Mouse (Mus musculus): Measurements from ENCODE around the gene Tenm2. TPM values are rescaled to one million over a fixed set of nuclear protein-coding genes. Genes with fewer than 3 reads are reported as not detected.

Gene Tenm2
- polyA plus RNA-seq, 1 experiment from 2014 or later: 6.7 TPM

- H3K9me3 ChIP-seq (ENCODE audit: control insufficient read depth, low read length): no peaks in the 10 kb centered on the region
- no peak overlapping the region for H3K4me3 ChIP-seq (ENCODE audit: low read depth, low read length)
- H3K27ac ChIP-seq (ENCODE audit: low read depth, low read length): peak overlapping the region; percentile 58
- no peaks in the 10 kb centered on the region for H3K27me3 ChIP-seq (ENCODE audit: control insufficient read depth, insufficient read depth, low read length)
- peaks cover 30% of the 10 kb centered on the region for H3K4me1 ChIP-seq (ENCODE audit: control insufficient read depth, insufficient read depth, low read length)
- ATAC-seq (ENCODE audit: low FRiP score): peak; percentile 81
- peak; percentile 94 for DNase-seq (ENCODE audit: low spot score, missing footprints)
- no peaks in the 10 kb centered on the region for H3K36me3 ChIP-seq (ENCODE audit: control insufficient read depth, insufficient read depth, low read length)
- no peak overlapping the region for H3K4me2 ChIP-seq
- 21% methylated on average over 12 of the region's 12 CpGs for WGBS
- H3K9ac ChIP-seq (ENCODE audit: low read length): no peak overlapping the region
These were observed 1126.6 kb downstream of the Tenm2 start for GRCm38 (mm10) chr11:36108970-36109731.

- Histone ChIP-seq H3K9ac (ENCODE audit: low read length) (no peak overlapping the region), H3K4me1 (ENCODE audit: control insufficient read depth, insufficient read depth, low read length) (peaks cover 33% of the 10 kb centered on the region), H3K36me3 (ENCODE audit: control insufficient read depth, insufficient read depth, low read length) (no peaks in the 10 kb centered on the region), H3K27me3 (ENCODE audit: control insufficient read depth, insufficient read depth, low read length) (no peaks in the 10 kb centered on the region), H3K27ac (ENCODE audit: low read depth, low read length) (no peak overlapping the region), H3K4me2 (no peak overlapping the region), H3K4me3 (ENCODE audit: low read depth, low read length) (no peak overlapping the region), H3K9me3 (ENCODE audit: control insufficient read depth, low read length) (no peaks in the 10 kb centered on the region)
- WGBS: 71% methylated on average over 6 of the region's 6 CpGs
- DNase-seq (ENCODE audit: low spot score, missing footprints) (no peak), ATAC-seq (ENCODE audit: low FRiP score) (no peak)
These were observed 1127.9 kb downstream of the Tenm2 start for GRCm38 (mm10) chr11:36107840-36108239.

GRCm38 (mm10) chr11:36106639-36107038, 1129.1 kb downstream of the Tenm2 start:
- H3K4me1 ChIP-seq (ENCODE audit: control insufficient read depth, insufficient read depth, low read length): peaks cover 33% of the 10 kb centered on the region
- 31% methylated on average over 10 of the region's 10 CpGs for WGBS
- H3K27me3 ChIP-seq (ENCODE audit: control insufficient read depth, insufficient read depth, low read length): no peaks in the 10 kb centered on the region
- no peaks in the 10 kb centered on the region for H3K36me3 ChIP-seq (ENCODE audit: control insufficient read depth, insufficient read depth, low read length)
- H3K4me3 ChIP-seq (ENCODE audit: low read depth, low read length): no peak overlapping the region
- peak overlapping the region; percentile 5; the same call in 1 of the 2 replicates for H3K9ac ChIP-seq (ENCODE audit: low read length)
- H3K9me3 ChIP-seq (ENCODE audit: control insufficient read depth, low read length): no peaks in the 10 kb centered on the region
- peak overlapping the region; percentile 59; the same call in 1 of the 2 replicates for H3K27ac ChIP-seq (ENCODE audit: low read depth, low read length)
- DNase-seq (ENCODE audit: low spot score, missing footprints) (no peak), ATAC-seq (ENCODE audit: low FRiP score) (peak; percentile 81)
- no peak overlapping the region for H3K4me2 ChIP-seq

- Histone ChIP-seq H3K4me3 (ENCODE audit: low read depth, low read length) (no peak overlapping the region), H3K27me3 (ENCODE audit: control insufficient read depth, insufficient read depth, low read length) (no peaks in the 10 kb centered on the region), H3K9ac (ENCODE audit: low read length) (no peak overlapping the region), H3K9me3 (ENCODE audit: control insufficient read depth, low read length) (no peaks in the 10 kb centered on the region), H3K4me1 (ENCODE audit: control insufficient read depth, insufficient read depth, low read length) (peaks cover 18% of the 10 kb centered on the region), H3K4me2 (no peak overlapping the region), H3K27ac (ENCODE audit: low read depth, low read length) (no peak overlapping the region), H3K36me3 (ENCODE audit: control insufficient read depth, insufficient read depth, low read length) (no peaks in the 10 kb centered on the region)
- no peak for DNase-seq (ENCODE audit: low spot score, missing footprints)
- no peak for ATAC-seq (ENCODE audit: low FRiP score)
- 53% methylated on average over 6 of the region's 6 CpGs for WGBS
These were observed 1132.2 kb downstream of the Tenm2 start for GRCm38 (mm10) chr11:36103556-36103955.

GRCm38 (mm10) chr11:36096219-36096618, 1139.5 kb downstream of the Tenm2 start:
- Histone ChIP-seq H3K4me3 (ENCODE audit: low read depth, low read length) (no peak overlapping the region), H3K4me1 (ENCODE audit: control insufficient read depth, insufficient read depth, low read length) (no peaks in the 10 kb centered on the region), H3K9ac (ENCODE audit: low read length) (no peak overlapping the region), H3K27ac (ENCODE audit: low read depth, low read length) (no peak overlapping the region), H3K36me3 (ENCODE audit: control insufficient read depth, insufficient read depth, low read length) (no peaks in the 10 kb centered on the region), H3K4me2 (no peak overlapping the region), H3K27me3 (ENCODE audit: control insufficient read depth, insufficient read depth, low read length) (no peaks in the 10 kb centered on the region; the same call in 1 of the 2 replicates), H3K9me3 (ENCODE audit: control insufficient read depth, low read length) (no peaks in the 10 kb centered on the region)
- WGBS: 91% methylated on average over 14 of the region's 14 CpGs
- DNase-seq (ENCODE audit: low spot score, missing footprints) (no peak), ATAC-seq (ENCODE audit: low FRiP score) (no peak)

GRCm38 (mm10) chr11:36090210-36090609, 1145.6 kb downstream of the Tenm2 start:
- ATAC-seq (ENCODE audit: low FRiP score) (no peak), DNase-seq (ENCODE audit: low spot score, missing footprints) (no peak)
- H3K4me1 ChIP-seq (ENCODE audit: control insufficient read depth, insufficient read depth, low read length): peaks cover 2% of the 10 kb centered on the region; the same call in 1 of the 2 replicates
- H3K9ac ChIP-seq (ENCODE audit: low read length): no peak overlapping the region
- no peaks in the 10 kb centered on the region for H3K9me3 ChIP-seq (ENCODE audit: control insufficient read depth, low read length)
- H3K4me3 ChIP-seq (ENCODE audit: low read depth, low read length): no peak overlapping the region
- WGBS: 9% methylated on average over 3 of the region's 3 CpGs
- H3K4me2 ChIP-seq: no peak overlapping the region
- no peaks in the 10 kb centered on the region; the same call in none of the 2 replicates for H3K27me3 ChIP-seq (ENCODE audit: control insufficient read depth, insufficient read depth, low read length)
- no peak overlapping the region for H3K27ac ChIP-seq (ENCODE audit: low read depth, low read length)
- no peaks in the 10 kb centered on the region for H3K36me3 ChIP-seq (ENCODE audit: control insufficient read depth, insufficient read depth, low read length)

GRCm38 (mm10) chr11:36081399-36082053, 1154.2 kb downstream of the Tenm2 start:
- no peak overlapping the region for H3K4me3 ChIP-seq (ENCODE audit: low read depth, low read length)
- no peak overlapping the region for H3K27ac ChIP-seq (ENCODE audit: low read depth, low read length)
- H3K27me3 ChIP-seq (ENCODE audit: control insufficient read depth, insufficient read depth, low read length): no peaks in the 10 kb centered on the region; the same call in 1 of the 2 replicates
- DNase-seq (ENCODE audit: low spot score, missing footprints) (no peak), ATAC-seq (ENCODE audit: low FRiP score) (peak; percentile 65; the same call in 1 of the 2 replicates)
- WGBS: 55% methylated on average over 10 of the region's 10 CpGs
- H3K36me3 ChIP-seq (ENCODE audit: control insufficient read depth, insufficient read depth, low read length): no peaks in the 10 kb centered on the region
- H3K4me2 ChIP-seq: no peak overlapping the region
- no peaks in the 10 kb centered on the region for H3K9me3 ChIP-seq (ENCODE audit: control insufficient read depth, low read length)
- no peak overlapping the region for H3K9ac ChIP-seq (ENCODE audit: low read length)
- peaks cover 5% of the 10 kb centered on the region; the same call in 1 of the 2 replicates for H3K4me1 ChIP-seq (ENCODE audit: control insufficient read depth, insufficient read depth, low read length)

GRCm38 (mm10) chr11:36080766-36081165, 1155.0 kb downstream of the Tenm2 start:
- Histone ChIP-seq H3K4me1 (ENCODE audit: control insufficient read depth, insufficient read depth, low read length) (peaks cover 5% of the 10 kb centered on the region; the same call in 1 of the 2 replicates), H3K27ac (ENCODE audit: low read depth, low read length) (no peak overlapping the region), H3K27me3 (ENCODE audit: control insufficient read depth, insufficient read depth, low read length) (no peaks in the 10 kb centered on the region; the same call in 1 of the 2 replicates), H3K9me3 (ENCODE audit: control insufficient read depth, low read length) (no peaks in the 10 kb centered on the region), H3K36me3 (ENCODE audit: control insufficient read depth, insufficient read depth, low read length) (no peaks in the 10 kb centered on the region), H3K4me2 (no peak overlapping the region), H3K4me3 (ENCODE audit: low read depth, low read length) (no peak overlapping the region), H3K9ac (ENCODE audit: low read length) (no peak overlapping the region)
- DNase-seq (ENCODE audit: low spot score, missing footprints): no peak
- 63% methylated on average over 11 of the region's 11 CpGs for WGBS
- no peak for ATAC-seq (ENCODE audit: low FRiP score)

GRCm38 (mm10) chr11:36078391-36078790, 1157.4 kb downstream of the Tenm2 start:
- 92% methylated on average over 7 of the region's 7 CpGs for WGBS

More at GRCm38 (mm10) chr11:36078391-36078790, 1157.4 kb downstream of the Tenm2 start:
- Histone ChIP-seq H3K27ac (ENCODE audit: low read depth, low read length) (no peak overlapping the region), H3K9ac (ENCODE audit: low read length) (no peak overlapping the region), H3K9me3 (ENCODE audit: control insufficient read depth, low read length) (no peaks in the 10 kb centered on the region), H3K4me1 (ENCODE audit: control insufficient read depth, insufficient read depth, low read length) (peaks cover 5% of the 10 kb centered on the region; the same call in 1 of the 2 replicates), H3K4me3 (ENCODE audit: low read depth, low read length) (no peak overlapping the region), H3K36me3 (ENCODE audit: control insufficient read depth, insufficient read depth, low read length) (no peaks in the 10 kb centered on the region), H3K27me3 (ENCODE audit: control insufficient read depth, insufficient read depth, low read length) (no peaks in the 10 kb centered on the region), H3K4me2 (no peak overlapping the region)
- no peak for ATAC-seq (ENCODE audit: low FRiP score)
- no peak for DNase-seq (ENCODE audit: low spot score, missing footprints)

All from midbrain, embryonic 11.5 days (tissue).